Mouse (Mus musculus): ENCODE measurements at regions not wholly inside any gene's neighbourhood (a gene's known extent, or its start where the extent isn't known, plus 50 kb on each side); places are given as distances from the start of the nearest gene placed in this dataset.

DNA sequence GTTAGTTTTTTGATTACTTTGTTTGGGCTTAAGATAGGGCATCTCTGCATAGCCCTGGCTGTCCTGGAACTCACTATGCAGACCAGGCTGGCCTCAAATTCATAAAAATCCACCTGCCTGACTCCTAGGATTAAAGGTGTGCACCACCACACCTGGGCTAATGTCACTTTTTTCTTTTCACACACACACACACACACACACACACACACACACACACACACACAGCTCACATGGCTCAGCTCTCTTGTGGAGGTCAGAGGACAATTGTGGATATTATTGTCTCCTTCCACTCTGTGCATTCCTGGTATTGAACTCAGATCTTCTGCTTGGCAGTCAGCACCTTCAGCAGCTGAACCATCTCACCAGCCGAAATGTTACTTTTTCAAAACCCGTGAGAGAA lies 110.5 kb upstream of the Egln3 start:
- DNase-seq (ENCODE audit: low spot score), result no peak

DNA sequence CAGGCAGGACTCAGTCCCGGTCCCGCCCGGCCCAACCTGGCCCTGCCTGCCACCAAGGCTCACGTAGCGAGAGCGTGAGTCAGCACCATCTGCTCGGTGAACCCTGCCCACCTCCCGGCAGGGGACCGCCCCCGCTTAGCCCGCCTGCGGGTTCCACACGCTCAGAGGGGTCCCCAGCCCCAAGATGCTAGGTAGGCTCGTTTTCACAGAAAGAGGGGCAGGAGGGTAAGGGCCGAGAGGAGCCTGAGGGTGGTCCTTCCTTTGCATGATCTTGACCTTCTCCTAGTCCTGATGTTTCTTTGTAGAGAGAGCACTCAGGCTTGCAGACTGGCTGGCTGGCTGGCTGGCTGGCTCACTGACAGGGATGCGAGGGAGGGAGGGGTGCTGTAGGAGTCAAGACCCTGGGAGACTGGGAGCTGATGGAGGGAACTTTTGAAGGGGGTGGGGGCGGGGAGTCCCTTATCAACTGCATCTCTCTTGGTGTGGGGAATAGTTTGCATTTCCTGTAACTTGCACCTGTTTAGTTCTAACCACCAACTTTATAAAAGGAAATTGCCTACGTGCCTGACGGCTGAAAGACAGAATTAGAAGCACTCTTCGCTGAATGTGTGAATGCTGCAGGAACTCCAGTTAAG lies 109.7 kb upstream of the Egln3 start:
- DNase-seq (ENCODE audit: low spot score), result peak; percentile 14

DNA sequence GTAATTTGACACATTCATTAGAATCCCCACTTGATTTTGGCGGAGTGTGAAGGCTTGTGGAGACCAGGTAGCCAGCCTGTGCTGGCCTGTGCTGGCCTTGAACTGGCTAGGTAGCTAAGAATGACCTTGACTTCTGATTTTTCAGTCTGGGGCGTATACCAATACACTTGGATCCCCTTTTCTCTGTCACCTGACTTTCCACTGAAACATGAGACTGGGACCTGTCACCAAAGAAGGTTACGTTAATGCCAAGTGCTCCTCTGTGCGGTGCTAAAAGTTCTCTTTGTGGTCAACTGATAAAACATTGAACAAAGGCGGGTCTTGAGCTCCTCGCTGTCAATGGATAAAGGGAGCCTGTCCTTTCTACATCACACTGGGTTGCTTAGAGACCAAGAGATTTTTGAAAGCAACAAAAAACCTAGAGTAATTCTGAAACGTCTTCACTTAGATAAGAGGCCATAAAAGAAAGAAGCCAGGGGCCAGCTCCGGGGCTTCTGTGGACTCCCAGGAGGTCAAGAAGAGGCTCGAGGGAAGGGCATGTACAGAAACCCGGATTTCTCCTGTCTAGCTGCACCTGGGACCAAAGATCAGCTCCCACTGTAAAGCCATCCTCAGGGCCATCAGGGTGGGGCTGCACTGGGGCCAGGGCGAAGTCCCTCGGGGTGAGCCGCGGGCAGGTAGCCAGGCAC lies 109.0 kb upstream of the Egln3 start:
- DNase-seq (ENCODE audit: low spot score), result no peak

DNA sequence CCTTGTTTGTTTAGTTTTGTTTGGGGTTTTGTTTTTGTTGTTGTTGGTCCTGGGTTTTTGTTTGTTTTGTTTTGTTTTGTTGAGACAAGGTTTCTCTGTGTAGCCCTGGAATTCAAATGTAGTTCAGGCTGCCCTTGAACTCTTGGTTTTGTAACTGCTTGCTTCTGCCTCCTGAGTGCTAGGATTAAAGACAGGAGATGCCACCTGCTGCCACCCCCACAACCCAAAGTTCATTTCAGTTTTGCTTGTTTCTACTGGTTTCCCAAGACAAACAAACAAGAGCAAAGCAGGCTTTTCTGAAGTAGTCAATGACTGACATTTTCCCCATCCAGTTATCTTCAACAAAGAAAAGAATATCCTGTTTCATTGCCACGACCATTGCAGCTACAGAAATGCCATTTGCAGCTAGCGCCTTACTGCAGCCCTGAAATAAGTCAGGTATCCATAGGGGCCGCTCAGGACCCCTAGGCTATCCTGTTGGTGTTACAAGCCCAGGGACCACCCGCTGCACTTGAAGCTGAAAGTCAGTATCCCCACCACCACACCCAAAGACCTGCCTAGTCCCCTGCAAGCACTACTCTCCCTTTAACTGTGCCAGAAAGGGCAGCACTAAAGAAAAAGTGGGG lies 108.3 kb upstream of the Egln3 start:
- DNase-seq (ENCODE audit: low spot score), result no peak

DNA sequence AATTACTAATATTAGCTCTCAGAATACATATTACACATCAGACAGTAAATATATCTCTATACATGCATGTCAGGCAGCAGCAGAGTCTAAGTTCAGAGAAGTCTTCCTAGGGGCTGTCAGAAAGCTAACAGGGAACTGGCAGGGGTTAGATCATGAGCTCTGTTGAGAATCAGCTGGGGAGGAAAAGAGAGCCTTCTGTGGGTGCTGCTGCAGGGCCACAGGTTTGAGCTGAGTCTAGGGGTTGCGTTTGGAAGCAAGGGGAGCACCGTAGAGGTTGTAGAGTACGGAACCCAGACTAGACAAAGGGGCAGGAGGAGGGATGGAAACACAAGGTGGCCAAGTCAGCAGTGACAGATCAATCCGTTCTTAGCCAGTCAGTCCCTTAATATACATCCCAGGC lies 106.2 kb upstream of the Egln3 start:
- DNase-seq (ENCODE audit: low spot score), result no peak

DNA sequence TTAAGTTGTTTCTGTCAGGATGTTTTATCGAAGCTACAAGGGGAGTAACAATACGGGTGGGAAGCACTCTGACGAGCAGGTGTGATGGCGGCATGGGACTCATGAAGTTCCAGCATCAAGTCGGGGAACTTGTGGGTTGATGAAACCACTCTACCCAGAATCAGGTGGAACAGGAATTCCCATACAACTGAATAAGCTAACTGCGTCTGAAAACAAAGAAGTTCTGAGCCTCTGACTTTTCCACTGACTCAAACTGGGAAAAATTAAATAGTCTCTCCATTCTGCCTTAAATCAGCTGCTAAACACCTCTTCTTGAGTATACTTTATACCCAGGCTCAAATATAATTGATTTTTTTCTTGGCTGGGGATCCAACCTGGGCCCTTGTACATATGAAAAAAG lies 105.6 kb upstream of the Egln3 start:
- no peak for DNase-seq (ENCODE audit: low spot score)

DNA sequence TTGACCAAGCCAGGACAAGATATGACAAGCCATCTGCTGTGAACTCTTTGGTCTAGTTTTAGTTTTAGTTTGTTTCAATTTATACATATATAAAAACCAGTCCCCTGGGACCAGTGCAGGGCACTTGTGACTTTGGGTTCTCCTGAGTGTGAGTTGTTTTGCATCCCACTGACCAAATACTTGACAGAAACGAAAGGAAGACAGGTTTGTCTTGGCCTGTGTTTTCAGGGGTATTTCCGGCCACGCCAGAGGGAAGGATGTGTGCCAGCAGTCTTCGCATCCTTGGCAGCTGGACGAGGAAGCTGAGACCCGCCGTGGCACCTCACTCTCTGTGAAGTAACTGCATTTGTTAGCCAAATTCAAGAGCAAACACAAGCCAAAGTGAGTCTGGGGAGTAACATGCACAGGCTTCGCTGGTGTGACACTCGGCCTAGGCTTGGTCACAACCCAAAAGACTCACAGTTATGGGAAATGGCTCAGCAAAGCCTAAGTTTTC lies 101.5 kb upstream of the Egln3 start:
- no peak for DNase-seq (ENCODE audit: low spot score)

DNA sequence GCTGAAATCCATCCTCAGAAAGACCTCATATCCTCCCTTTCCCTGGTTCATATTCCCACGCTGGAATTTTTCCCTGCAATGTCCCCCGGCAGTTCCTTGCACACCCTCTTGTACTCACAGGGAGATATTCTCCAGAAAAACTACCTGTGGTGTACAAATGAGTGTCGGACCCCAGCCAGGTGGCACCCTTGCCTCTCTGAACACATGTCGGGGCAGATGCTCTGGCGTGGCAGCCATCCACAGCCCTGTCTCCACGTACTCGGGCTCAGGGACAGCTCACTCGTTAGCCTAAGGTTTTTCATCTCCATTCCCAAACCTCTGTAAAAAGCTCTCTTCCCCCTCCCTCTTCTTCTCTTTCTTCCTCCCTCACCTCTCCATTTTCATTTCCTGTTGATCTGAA lies 100.1 kb upstream of the Egln3 start:
- no peak for DNase-seq (ENCODE audit: low spot score)

DNA sequence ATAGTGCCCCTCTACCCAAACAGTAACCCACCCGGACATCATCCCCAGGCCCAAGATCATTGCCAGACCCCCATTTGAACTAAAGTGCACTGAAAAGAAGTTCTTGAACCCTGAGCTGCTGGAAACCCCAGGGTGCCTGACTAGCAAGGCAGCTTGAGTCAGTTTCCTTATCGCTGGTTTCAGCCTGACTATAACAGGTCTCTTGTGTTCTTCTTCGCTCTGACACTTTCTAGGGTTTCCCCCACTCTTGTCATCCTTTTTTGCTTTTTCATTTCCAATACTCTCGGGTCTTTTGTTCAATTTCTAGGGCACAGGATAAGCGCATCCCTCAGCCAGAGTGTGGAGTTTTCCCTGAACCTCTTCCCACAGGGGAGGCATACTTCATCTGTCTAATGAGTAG lies 95.8 kb upstream of the Egln3 start:
- DNase-seq (ENCODE audit: low spot score), result no peak

DNA sequence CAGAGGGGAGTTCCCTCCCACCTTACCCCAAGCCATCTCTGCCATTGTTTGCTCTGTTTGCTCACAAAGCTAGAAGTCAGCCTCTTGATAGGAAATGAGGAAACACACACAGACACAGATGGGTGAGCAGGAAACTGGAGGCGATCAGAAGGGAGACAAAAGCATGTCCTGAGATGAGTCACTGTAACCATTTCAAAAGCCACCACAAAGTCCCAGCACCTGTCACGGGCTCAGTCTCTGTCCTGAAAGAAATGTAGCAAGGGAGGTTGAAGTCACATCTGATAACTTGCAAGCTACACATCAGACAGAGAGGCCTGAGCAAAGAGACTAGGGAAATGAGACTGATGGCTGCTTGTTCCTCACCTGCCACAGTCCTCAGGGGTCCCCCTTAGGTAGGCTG lies 89.6 kb upstream of the Egln3 start:
- DNase-seq (ENCODE audit: low spot score), result no peak

DNA sequence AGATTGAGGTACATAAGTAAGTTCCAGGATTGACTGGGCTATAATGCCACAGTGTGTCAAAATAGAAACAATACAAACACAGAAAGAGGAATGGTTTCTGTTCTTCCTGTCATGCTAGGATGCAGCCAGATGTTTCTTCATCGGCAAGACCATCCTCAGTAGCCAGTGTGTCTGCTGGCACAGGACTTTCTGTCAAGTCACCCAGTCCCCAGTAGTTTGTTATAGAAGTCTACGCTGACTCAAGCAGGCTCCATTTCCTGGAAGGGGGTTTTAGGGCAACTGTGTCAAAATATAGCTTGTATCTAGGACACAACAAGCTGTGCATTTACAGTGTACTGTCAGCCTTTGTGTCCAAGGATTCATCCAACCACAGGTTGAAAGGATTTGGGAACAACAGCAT lies 86.7 kb upstream of the Egln3 start:
- no peak for DNase-seq (ENCODE audit: low spot score)

DNA sequence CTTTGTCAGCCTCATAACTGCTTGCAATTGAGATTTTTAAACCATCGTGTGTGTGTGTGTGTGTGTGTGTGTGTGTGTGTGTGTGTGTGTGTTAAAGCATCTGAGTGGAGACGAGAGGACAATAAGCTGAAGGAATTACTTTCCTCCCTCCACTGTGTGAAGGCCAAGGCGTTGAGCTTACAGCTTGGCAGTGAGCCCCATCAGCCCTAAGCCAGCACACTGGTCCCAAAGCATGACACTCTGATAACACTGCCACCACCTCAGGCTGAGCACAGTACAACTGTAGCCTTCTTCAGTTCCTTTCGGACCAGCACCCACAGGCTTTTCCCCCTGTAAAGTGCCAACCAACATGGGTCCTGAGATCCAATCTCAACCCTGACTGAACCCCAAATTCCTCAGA lies 85.1 kb upstream of the Egln3 start:
- no peak for DNase-seq (ENCODE audit: low spot score)

DNA sequence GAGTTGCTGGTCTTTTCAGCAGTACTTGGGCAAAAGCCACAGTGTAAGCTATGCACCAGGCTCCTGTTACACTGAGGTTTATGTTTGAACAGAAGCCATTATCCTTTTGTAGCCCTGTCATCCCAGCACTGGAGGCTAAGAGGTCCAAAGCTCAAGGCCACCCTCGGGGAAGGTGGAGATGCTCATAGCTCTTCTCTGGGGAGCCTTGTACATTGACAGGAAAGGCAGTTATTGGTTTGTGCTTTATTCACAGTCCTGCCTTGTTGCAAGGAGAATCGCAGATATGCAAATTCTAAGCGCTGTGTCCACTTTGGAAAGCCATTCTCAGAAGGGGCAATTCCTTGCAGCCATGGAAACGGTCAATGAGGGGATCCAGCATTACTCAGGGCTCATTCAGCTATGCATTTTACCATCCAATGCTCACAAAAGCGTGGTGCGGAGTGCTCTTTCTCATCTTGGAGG lies 84.4 kb upstream of the Egln3 start:
- DNase-seq (ENCODE audit: low spot score), result no peak

DNA sequence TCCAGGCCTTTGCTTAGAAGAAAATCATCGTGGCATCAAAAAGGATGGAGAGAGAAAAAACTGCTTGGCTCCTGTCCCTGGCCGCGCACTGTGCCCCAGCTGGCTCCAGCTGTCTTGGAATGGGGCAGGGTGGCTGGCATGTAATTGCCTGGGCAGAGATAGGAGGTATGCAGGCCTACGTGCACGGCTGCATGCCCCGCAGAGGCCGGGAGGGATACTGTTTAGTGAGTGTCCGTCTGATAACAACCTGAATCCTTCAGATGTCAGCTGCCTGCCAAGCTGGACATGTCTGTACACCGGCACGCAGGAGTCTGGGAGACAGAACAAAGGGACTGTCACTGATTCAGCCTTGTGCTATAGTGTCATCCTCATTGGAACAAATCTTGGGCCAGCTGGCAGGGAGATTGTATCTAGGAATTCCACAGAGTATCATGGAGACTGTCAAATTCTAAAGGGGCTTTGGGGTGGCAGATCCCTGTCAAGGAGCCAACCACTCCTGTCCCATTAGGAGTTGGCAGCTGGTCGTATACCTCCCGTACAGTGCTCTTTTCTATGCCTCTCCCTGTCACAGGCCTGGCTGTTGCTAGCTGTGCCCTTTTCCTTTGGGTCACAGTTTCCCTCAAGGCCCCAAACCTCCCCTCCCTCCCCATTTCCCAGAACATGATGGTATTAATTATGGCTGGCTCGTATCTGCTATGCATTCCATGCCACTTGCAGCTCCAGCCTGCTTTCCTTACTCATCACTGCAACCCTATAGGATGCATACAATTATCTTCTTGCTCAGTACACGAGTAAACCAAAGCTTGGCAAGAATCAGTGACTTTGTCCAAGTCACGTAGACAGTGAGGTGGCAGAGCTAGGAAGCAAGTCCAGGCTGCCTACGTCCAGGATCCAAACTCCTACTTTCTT lies 83.5 kb upstream of the Egln3 start:
- no peak for DNase-seq (ENCODE audit: low spot score)

DNA sequence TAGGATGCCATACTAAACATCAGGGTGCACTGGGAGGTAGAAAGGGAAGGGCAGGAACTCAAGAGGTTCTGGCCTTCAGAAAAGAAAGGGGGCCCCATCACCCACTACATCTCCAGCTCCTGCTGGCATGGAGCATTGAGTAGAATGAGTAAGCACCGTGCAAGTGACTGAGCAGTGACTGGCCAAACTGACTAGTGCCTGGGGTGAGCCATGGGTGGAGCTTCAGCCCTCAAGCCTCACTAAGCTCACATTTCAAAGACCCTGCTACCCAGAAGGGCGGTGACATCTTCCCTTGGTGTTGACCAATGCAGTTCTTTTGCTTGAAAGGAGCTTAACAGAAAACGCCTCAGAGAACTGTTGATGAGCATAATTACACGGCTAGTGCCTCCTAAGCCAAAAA lies 80.0 kb upstream of the Egln3 start:
- no peak for DNase-seq (ENCODE audit: low spot score)

DNA sequence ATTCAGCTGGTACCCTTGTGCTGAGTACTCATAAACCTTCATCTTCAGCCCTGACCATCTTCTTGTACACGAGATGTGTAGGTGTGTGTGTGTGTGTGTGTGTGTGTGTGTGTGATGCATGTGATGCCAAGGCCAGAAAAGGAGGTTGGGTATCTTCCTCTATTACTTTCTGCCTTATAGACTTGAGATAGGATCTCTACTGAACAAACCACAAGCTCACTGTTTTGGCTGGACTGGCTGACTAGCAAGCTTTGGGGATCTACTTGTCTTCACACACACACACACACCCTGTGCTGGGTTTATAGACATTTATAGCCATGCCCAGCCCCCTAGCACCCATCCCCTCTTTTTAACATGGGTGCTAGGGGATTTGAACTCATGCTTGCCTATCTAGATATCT lies 79.4 kb upstream of the Egln3 start:
- DNase-seq (ENCODE audit: low spot score), result no peak

DNA sequence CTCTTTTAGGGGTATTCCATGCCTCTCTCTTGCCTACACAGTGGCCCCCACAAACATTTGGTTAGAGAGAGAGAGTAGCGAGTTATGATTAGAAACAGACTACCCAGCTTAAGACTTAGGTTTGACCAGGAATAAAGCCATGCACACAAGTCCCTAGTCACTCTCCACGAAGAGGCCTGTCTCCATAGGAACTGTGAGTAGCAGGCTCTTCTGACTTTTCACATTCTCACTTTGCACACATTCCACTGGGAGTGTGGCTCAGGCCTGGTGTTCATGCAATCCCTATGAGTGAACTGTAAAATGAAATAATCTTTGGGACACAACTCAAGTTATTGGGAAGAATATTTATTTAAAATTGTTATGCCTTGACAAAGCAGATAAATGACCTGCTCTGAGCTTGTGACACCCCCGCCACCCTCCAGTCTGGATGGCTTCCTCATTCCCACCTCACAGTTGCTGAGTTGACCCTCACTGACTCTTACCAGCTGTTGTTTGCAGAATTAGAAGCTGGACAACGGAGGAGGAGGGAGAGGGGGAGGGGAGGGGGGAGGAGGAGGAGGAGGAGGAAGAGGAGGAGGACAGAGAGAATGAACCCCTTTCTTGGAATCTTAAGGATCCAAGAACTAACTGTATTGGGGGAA lies 78.7 kb upstream of the Egln3 start:
- no peak for DNase-seq (ENCODE audit: low spot score)

DNA sequence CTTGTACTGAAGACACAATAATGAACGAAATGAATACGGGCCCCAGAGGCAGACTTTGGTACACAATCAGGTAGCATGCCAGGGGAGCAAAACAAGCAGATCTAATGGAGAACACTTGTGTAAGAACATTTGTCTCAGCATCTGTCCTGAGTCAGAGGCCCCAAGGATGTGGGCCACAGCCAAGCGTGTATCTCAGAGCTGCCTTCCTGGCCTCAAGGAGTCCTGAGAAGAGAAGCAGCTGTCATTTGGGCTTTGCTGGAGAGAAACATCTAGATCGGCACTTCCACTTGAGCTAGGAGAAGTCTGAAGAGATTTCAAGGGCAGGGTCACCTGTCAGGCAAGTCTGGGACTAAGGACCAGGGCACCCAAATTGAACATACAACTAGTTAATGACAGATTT lies 76.8 kb upstream of the Egln3 start:
- DNase-seq (ENCODE audit: low spot score), result no peak

DNA sequence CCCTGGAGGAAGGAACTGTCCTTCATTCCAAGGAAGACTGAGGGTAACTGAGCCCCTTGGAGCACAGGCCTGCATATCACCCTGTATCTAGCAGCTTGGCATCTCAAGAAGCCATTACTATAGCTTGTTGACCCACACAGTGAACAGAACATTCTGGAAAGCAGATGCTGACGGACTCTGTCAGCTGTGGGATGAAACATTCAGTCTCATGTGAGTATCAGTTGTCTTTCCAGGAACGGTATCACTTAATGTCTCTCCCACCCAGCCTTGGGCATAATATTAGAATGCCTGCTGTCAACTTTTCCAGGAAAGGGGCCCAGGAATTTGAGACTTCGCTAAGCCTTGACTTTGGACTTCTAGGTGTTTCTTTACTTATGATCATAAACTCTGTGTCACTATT lies 76.3 kb upstream of the Egln3 start:
- no peak for DNase-seq (ENCODE audit: low spot score)

DNA sequence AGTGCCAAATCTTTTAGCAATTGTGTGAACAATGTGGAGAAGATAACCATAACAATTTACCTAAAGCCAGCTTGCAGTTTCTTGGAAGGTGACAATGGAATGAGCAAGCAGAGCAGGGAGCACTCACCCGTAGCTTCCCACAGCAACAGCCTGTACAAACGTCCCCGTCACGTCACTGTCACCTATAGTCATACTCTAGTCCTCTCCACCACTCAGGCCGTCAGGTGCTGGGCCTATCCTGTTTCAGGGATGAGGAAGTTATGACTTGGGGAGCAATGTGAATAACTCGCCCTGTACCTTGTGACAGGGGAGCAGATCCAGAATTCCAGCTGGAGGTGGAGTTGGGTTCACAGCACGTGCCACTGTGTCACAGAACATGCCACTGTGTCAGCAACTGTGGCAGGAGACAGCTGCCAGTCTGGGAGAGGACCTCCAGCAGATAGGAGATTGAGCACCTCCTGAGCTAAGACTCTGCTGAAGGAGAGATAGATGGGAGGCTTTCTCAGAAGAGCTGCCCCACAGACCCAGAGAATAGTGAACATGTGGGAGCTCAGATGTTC lies 73.4 kb upstream of the Egln3 start:
- DNase-seq (ENCODE audit: low spot score), result no peak

DNA sequence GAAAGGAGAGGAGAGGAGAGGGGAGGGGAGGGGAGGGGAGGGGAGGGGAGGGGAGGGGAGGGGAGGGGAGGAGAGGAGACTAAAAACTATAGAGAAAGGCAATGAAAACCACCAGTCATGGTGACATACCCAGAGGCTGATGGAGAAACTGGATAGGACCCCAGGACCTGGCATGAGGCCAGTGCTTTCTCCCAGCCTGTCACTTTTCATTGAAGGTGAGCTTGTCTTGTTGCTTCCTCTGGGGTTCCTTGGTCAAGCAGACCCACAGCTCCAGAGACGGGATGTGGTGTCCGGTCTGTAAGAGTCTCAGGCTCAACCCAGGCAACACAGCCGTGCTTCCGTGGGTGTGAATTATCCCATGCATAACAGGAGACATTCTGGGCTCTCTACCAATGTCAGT lies 69.8 kb upstream of the Egln3 start:
- no peak for DNase-seq (ENCODE audit: low spot score)

DNA sequence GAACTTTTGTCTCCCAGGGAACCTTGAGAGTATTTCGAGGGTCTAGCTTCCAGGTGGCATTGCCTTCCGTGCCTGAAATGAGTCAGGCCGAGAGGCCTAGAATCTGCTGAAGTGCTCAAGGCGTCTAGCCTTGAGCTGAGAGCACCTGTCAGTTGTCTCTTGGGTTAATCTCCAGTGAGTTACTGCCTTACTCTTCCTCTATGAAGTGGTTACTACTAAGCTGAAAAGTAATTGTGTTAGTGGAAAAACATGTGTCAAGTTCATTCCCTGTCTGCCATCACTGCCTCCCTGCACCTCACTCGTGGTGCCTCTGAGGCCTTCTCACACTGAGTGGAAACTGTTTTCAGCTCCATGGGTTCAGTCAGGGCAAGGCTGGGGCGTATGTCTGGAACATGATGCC lies 69.0 kb upstream of the Egln3 start:
- DNase-seq (ENCODE audit: low spot score), result no peak

Measured in urinary bladder, postnatal 10 days (tissue).